Mouse (Mus musculus): ENCODE data around the gene Fgfbp1. TPM values are rescaled to one million over a fixed set of nuclear protein-coding genes. Genes with fewer than 3 reads are reported as not detected.

Gene Fgfbp1
- polyA plus RNA-seq (2015; fragmentation: Nextera tagmentation; extraction: Ambion mirVana): 5.4 and 6.1 TPM in 2 replicates

- Histone ChIP-seq H3K27me3 (no peaks in the 10 kb centered on the region), H3K4me2 (replicated peaks) (no peak within 1 kb of the TSS), H3K36me3 (no peaks in the 10 kb centered on the region), H3K9me3 (no peaks in the 10 kb centered on the region), H3K4me3 (no peak within 1 kb of the TSS), H3K27ac (replicated peaks) (no peak within 1 kb of the TSS), H3K4me1 (no peaks in the 10 kb centered on the region), H3K9ac (replicated peaks) (no peak within 1 kb of the TSS)
- ATAC-seq (replicated peaks): no peak
- WGBS: 48% methylated on average over 4 of the region's 4 CpGs
These were observed at the start of gene Fgfbp1 for GRCm38 (mm10) chr5:43981620-43982019. Fgfbp1 (minus strand) TSS chr5:43981779.

- no peak overlapping the region for H3K9ac ChIP-seq (replicated peaks)
- no peak overlapping the region for H3K4me2 ChIP-seq (replicated peaks)
- no peaks in the 10 kb centered on the region for H3K27me3 ChIP-seq
- no peak for ATAC-seq (replicated peaks)
- no peaks in the 10 kb centered on the region for H3K4me1 ChIP-seq
- no peaks in the 10 kb centered on the region for H3K9me3 ChIP-seq
- 95% methylated on average over 9 of the region's 9 CpGs for WGBS
- H3K4me3 ChIP-seq: no peak overlapping the region
- H3K27ac ChIP-seq (replicated peaks): no peak overlapping the region
- peaks cover 8% of the 10 kb centered on the region; the same call in 1 of the 2 replicates for H3K36me3 ChIP-seq
These were observed 16.9 kb upstream of the Fgfbp1 start for GRCm38 (mm10) chr5:43998295-43998989.

- Histone ChIP-seq H3K4me1 (no peaks in the 10 kb centered on the region), H3K9ac (replicated peaks) (no peak overlapping the region), H3K27ac (replicated peaks) (no peak overlapping the region), H3K36me3 (peaks cover 8% of the 10 kb centered on the region; the same call in 1 of the 2 replicates), H3K4me3 (no peak overlapping the region), H3K4me2 (replicated peaks) (no peak overlapping the region), H3K9me3 (no peaks in the 10 kb centered on the region), H3K27me3 (no peaks in the 10 kb centered on the region)
- WGBS: 94% methylated on average over 8 of the region's 8 CpGs
- ATAC-seq (replicated peaks): no peak
These were observed 16.0 kb upstream of the Fgfbp1 start for GRCm38 (mm10) chr5:43997626-43998025.

GRCm38 (mm10) chr5:43996162-43996561, 14.6 kb upstream of the Fgfbp1 start:
- no peak for ATAC-seq (replicated peaks)
- 94% methylated on average over 4 of the region's 4 CpGs for WGBS
- no peak overlapping the region for H3K9ac ChIP-seq (replicated peaks)
- H3K4me2 ChIP-seq (replicated peaks): no peak overlapping the region
- 0 out of 2 replicates have a peak, but pooled peaks cover under 1% of the 10 kb centered on the region for H3K36me3 ChIP-seq
- no peaks in the 10 kb centered on the region for H3K4me1 ChIP-seq
- H3K27me3 ChIP-seq: no peaks in the 10 kb centered on the region
- H3K9me3 ChIP-seq: no peaks in the 10 kb centered on the region
- H3K27ac ChIP-seq (replicated peaks): no peak overlapping the region
- H3K4me3 ChIP-seq: no peak overlapping the region

GRCm38 (mm10) chr5:43994981-43995380, 13.4 kb upstream of the Fgfbp1 start:
- ATAC-seq (replicated peaks): no peak
- no peak overlapping the region for H3K4me2 ChIP-seq (replicated peaks)
- no peak overlapping the region for H3K4me3 ChIP-seq
- H3K9ac ChIP-seq (replicated peaks): no peak overlapping the region
- no peaks in the 10 kb centered on the region for H3K4me1 ChIP-seq
- no peak overlapping the region for H3K27ac ChIP-seq (replicated peaks)
- no peaks in the 10 kb centered on the region for H3K9me3 ChIP-seq
- H3K36me3 ChIP-seq: no peaks in the 10 kb centered on the region
- WGBS: 89% methylated on average over 2 of the region's 2 CpGs
- no peaks in the 10 kb centered on the region for H3K27me3 ChIP-seq

GRCm38 (mm10) chr5:43990316-43990715, 8.7 kb upstream of the Fgfbp1 start:
- Histone ChIP-seq H3K9me3 (no peaks in the 10 kb centered on the region), H3K4me2 (replicated peaks) (no peak overlapping the region)

GRCm38 (mm10) chr5:43989017-43989416, 7.4 kb upstream of the Fgfbp1 start:
- Histone ChIP-seq H3K36me3 (no peaks in the 10 kb centered on the region), H3K9me3 (no peaks in the 10 kb centered on the region), H3K4me1 (no peaks in the 10 kb centered on the region), H3K4me2 (replicated peaks) (no peak overlapping the region), H3K27ac (replicated peaks) (no peak overlapping the region), H3K27me3 (no peaks in the 10 kb centered on the region), H3K4me3 (no peak overlapping the region), H3K9ac (replicated peaks) (no peak overlapping the region)
- 84% methylated on average over 5 of the region's 5 CpGs for WGBS
- ATAC-seq (replicated peaks): no peak

More at GRCm38 (mm10) chr5:43990316-43990715, 8.7 kb upstream of the Fgfbp1 start:
- WGBS: 52% methylated on average over 6 of the region's 6 CpGs
- H3K4me1 ChIP-seq: no peaks in the 10 kb centered on the region
- H3K27ac ChIP-seq (replicated peaks): no peak overlapping the region
- no peak for ATAC-seq (replicated peaks)
- H3K36me3 ChIP-seq: no peaks in the 10 kb centered on the region
- no peak overlapping the region for H3K9ac ChIP-seq (replicated peaks)
- no peak overlapping the region for H3K4me3 ChIP-seq
- H3K27me3 ChIP-seq: no peaks in the 10 kb centered on the region

- Histone ChIP-seq H3K27me3 (no peaks in the 10 kb centered on the region), H3K4me1 (no peaks in the 10 kb centered on the region), H3K27ac (replicated peaks) (no peak overlapping the region), H3K4me3 (no peak overlapping the region), H3K4me2 (replicated peaks) (no peak overlapping the region), H3K9ac (replicated peaks) (no peak overlapping the region), H3K36me3 (no peaks in the 10 kb centered on the region), H3K9me3 (no peaks in the 10 kb centered on the region)
- no peak for ATAC-seq (replicated peaks)
These were observed 4.6 kb upstream of the Fgfbp1 start for GRCm38 (mm10) chr5:43986212-43986611.

GRCm38 (mm10) chr5:43982896-43983295, 1.3 kb upstream of the Fgfbp1 start:
- ATAC-seq (replicated peaks): no peak
- Histone ChIP-seq H3K9ac (replicated peaks) (no peak overlapping the region), H3K4me2 (replicated peaks) (no peak overlapping the region), H3K4me1 (no peaks in the 10 kb centered on the region), H3K36me3 (no peaks in the 10 kb centered on the region), H3K27ac (replicated peaks) (no peak overlapping the region), H3K4me3 (no peak overlapping the region), H3K9me3 (no peaks in the 10 kb centered on the region), H3K27me3 (no peaks in the 10 kb centered on the region)
- WGBS: 18% methylated on average over 1 of the region's 1 CpGs

GRCm38 (mm10) chr5:43980397-43980796, 1.2 kb downstream of the Fgfbp1 start:
- Histone ChIP-seq H3K9me3 (no peaks in the 10 kb centered on the region), H3K4me2 (replicated peaks) (no peak overlapping the region), H3K9ac (replicated peaks) (no peak overlapping the region), H3K4me1 (no peaks in the 10 kb centered on the region), H3K27ac (replicated peaks) (no peak overlapping the region), H3K36me3 (no peaks in the 10 kb centered on the region), H3K4me3 (no peak overlapping the region), H3K27me3 (no peaks in the 10 kb centered on the region)
- ATAC-seq (replicated peaks): no peak
- 87% methylated on average over 2 of the region's 2 CpGs for WGBS

GRCm38 (mm10) chr5:43976821-43977561, 4.6 kb downstream of the Fgfbp1 start:
- Histone ChIP-seq H3K9ac (replicated peaks) (no peak overlapping the region), H3K9me3 (no peaks in the 10 kb centered on the region), H3K27ac (replicated peaks) (no peak overlapping the region), H3K4me1 (no peaks in the 10 kb centered on the region), H3K27me3 (no peaks in the 10 kb centered on the region), H3K36me3 (no peaks in the 10 kb centered on the region), H3K4me3 (no peak overlapping the region), H3K4me2 (replicated peaks) (no peak overlapping the region)
- no peak for ATAC-seq (replicated peaks)
- 64% methylated on average over 1 of the region's 1 CpGs for WGBS

GRCm38 (mm10) chr5:43974166-43974565, 7.4 kb downstream of the Fgfbp1 start:
- 89% methylated on average over 6 of the region's 6 CpGs for WGBS
- H3K27ac ChIP-seq (replicated peaks): no peak overlapping the region
- no peak overlapping the region for H3K9ac ChIP-seq (replicated peaks)
- H3K4me3 ChIP-seq: no peak overlapping the region
- H3K36me3 ChIP-seq: no peaks in the 10 kb centered on the region
- ATAC-seq (replicated peaks): no peak
- H3K9me3 ChIP-seq: no peaks in the 10 kb centered on the region
- H3K27me3 ChIP-seq: no peaks in the 10 kb centered on the region
- no peak overlapping the region for H3K4me2 ChIP-seq (replicated peaks)
- H3K4me1 ChIP-seq: no peaks in the 10 kb centered on the region

Measured in forebrain, embryonic 15.5 days (tissue).